In the genomic region with DNA sequence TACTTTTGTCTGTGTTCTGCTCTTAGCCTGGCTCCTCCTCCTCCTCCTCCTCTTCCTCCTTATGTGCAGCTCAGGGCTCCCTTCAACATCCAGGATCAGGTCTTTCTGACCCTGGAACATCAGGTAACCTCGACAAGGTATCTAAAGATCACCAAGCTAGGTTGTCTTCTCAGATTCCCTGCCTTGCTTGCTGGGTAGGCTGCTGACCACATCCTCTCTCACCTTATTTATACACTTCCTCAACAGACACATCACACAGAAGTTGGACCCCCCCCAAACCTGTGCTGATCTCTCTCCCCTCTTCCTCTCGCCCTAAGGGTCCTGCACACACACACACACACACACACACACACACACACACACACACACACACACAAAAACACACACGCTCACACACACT, we compare ENCODE assay signal across 15 mouse cellular contexts. TPM values are rescaled to one million over a fixed set of nuclear protein-coding genes. Genes with fewer than 3 reads are reported as not detected.
DNase-seq lines count a peak whose midpoint lies in the region; ATAC-seq and TF ChIP-seq lines count a peak whose summit lies in the region.
"Had no signal": no experiment of that assay in that cellular context is flagged by ENCODE, and none has a peak within 500 bp of the region (broad histone marks: within the 10 kb centered on the region; RNA-seq: fewer than 3 reads in every experiment).

A gene (plus strand): TSS at position 344 of the 400 bp plus-strand sequence.

- no peak for DNase-seq in MEL (ENCODE audit: low read depth, low spot score)
- DNase-seq in liver, embryonic 13.5 days = no peak
- no peak for DNase-seq in heart, adult 18-20 months
- DNase-seq in embryonic facial prominence, embryonic 10.5 days (ENCODE audit: low spot score) = no peak
- no peak for DNase-seq in layer of hippocampus, postnatal 10 days (ENCODE audit: low spot score in 2 of 2)
- DNase-seq: lung, postnatal 4 days; retina, postnatal 1 day had no signal

- peaks cover 16% of the 10 kb centered on the region for H3K4me1 ChIP-seq in intestine, embryonic 16.5 days (ENCODE audit: control insufficient read depth, insufficient read depth, low read length)
- 0 out of 2 replicates have a peak, but pooled peaks cover 4% of the 10 kb centered on the region for H3K4me1 ChIP-seq in intestine, postnatal 0 days (replicated peaks; ENCODE audit: control insufficient read depth, insufficient read depth, low read length)
- H3K4me1 ChIP-seq in MEL (ENCODE audit: control insufficient read depth in 1 of 2, insufficient read depth in 2 of 2, low read length in 2 of 2) = peaks cover 15 to 30% of the 10 kb centered on the region in 2 experiments
- H3K4me1 ChIP-seq in liver, embryonic 13.5 days (replicated peaks) = peaks cover 66% of the 10 kb centered on the region
- peaks cover 12% of the 10 kb centered on the region for H3K4me1 ChIP-seq in small intestine, adult 2 months (ENCODE audit: control insufficient read depth, insufficient read depth, insufficient read length, low read length)
- H3K4me1 ChIP-seq in embryonic facial prominence, embryonic 10.5 days = peaks cover 22% of the 10 kb centered on the region

- H3K79me2 ChIP-seq in MEL (ENCODE audit: control insufficient read depth, insufficient read depth, low read length, poor library complexity) = peaks cover 2% of the 10 kb centered on the region; the same call in 1 of the 2 replicates

- no peak for TF ChIP-seq POLR2A in MEL (IDR thresholded peaks at IDR 0.05; ENCODE audit: control insufficient read depth in 1 of 2, insufficient read depth in 1 of 2, low read depth in 1 of 2, low read length in 2 of 2, poor library complexity in 1 of 2)
- no peak for TF ChIP-seq POLR2A in small intestine, adult 2 months (IDR thresholded peaks at IDR 0.05; ENCODE audit: low read depth, low read length)

- H3K4me3 ChIP-seq in intestine, embryonic 16.5 days (ENCODE audit: low read length) = no peak within 1 kb of the TSS
- H3K4me3 ChIP-seq in intestine, postnatal 0 days (ENCODE audit: low read depth, low read length) = no peak within 1 kb of the TSS
- H3K4me3 ChIP-seq in MEL (ENCODE audit: control insufficient read depth in 1 of 2, insufficient read depth in 1 of 2, low read depth in 2 of 2, low read length in 2 of 2) = no peak within 1 kb of the TSS
- no peak within 1 kb of the TSS for H3K4me3 ChIP-seq in liver, embryonic 13.5 days (replicated peaks)
- H3K4me3 ChIP-seq in small intestine, adult 2 months (ENCODE audit: low read depth, low read length) = peak within 1 kb of the TSS; percentile 57
- no peak within 1 kb of the TSS for H3K4me3 ChIP-seq in embryonic facial prominence, embryonic 10.5 days
- H3K4me3 ChIP-seq: erythroblast, embryonic 14.5 days; heart, embryonic 13.5 days; limb, embryonic 12.5 days; myocyte had no signal

- no peaks in the 10 kb centered on the region for H3K36me3 ChIP-seq in intestine, embryonic 16.5 days (ENCODE audit: control insufficient read depth, insufficient read depth, low read length)
- no peaks in the 10 kb centered on the region for H3K36me3 ChIP-seq in intestine, postnatal 0 days (ENCODE audit: control insufficient read depth, insufficient read depth)
- peaks cover 0 to 19% of the 10 kb centered on the region in 2 experiments; a peak in 2 of 4 replicates for H3K36me3 ChIP-seq in MEL (ENCODE audit: control insufficient read depth in 1 of 2, insufficient read depth in 2 of 2, low read length in 2 of 2)
- H3K36me3 ChIP-seq in liver, embryonic 13.5 days = no peaks in the 10 kb centered on the region
- H3K36me3 ChIP-seq in small intestine, adult 2 months (ENCODE audit: control insufficient read depth, insufficient read depth, low read length) = no peaks in the 10 kb centered on the region
- H3K36me3 ChIP-seq in embryonic facial prominence, embryonic 10.5 days (replicated peaks) = no peaks in the 10 kb centered on the region
- H3K36me3 ChIP-seq: heart, embryonic 13.5 days; limb, embryonic 12.5 days had no signal

- ATAC-seq in intestine, embryonic 16.5 days = no peak
- ATAC-seq in intestine, postnatal 0 days = no peak
- ATAC-seq in liver, embryonic 13.5 days (ENCODE audit: low read depth) = no peak
- ATAC-seq: hindbrain, postnatal 0 days had no signal

- H3K4me2 ChIP-seq in intestine, embryonic 16.5 days (ENCODE audit: low read depth, low read length) = no peak within 1 kb of the TSS
- H3K4me2 ChIP-seq in intestine, postnatal 0 days (replicated peaks; ENCODE audit: low read depth) = no peak within 1 kb of the TSS
- no peak within 1 kb of the TSS for H3K4me2 ChIP-seq in liver, embryonic 13.5 days
- H3K4me2 ChIP-seq: limb, embryonic 12.5 days had no signal

- no peak for TF ChIP-seq EP300 in MEL (IDR thresholded peaks at IDR 0.05; ENCODE audit: low read depth in 1 of 2, low read length in 2 of 2)

- H3K27ac ChIP-seq in intestine, embryonic 16.5 days (ENCODE audit: low read length) = 0 out of 2 replicates have a peak within 1 kb of the TSS, but pooled peaks have one; percentile 8
- no peak within 1 kb of the TSS for H3K27ac ChIP-seq in intestine, postnatal 0 days (ENCODE audit: low read depth, low read length)
- no peak within 1 kb of the TSS; the same call in 1 of the 2 replicates for H3K27ac ChIP-seq in MEL (ENCODE audit: control insufficient read depth, low read depth, low read length)
- peak within 1 kb of the TSS; percentile 69 for H3K27ac ChIP-seq in liver, embryonic 13.5 days
- H3K27ac ChIP-seq in small intestine, adult 2 months (ENCODE audit: insufficient read depth, low read depth, low read length) = peak within 1 kb of the TSS; percentile 69
- no peak within 1 kb of the TSS for H3K27ac ChIP-seq in embryonic facial prominence, embryonic 10.5 days (replicated peaks)
- H3K27ac ChIP-seq: heart, embryonic 13.5 days; hindbrain, postnatal 0 days; limb, embryonic 12.5 days had no signal

- H3K9me3 ChIP-seq in intestine, embryonic 16.5 days (ENCODE audit: control insufficient read depth, low read length) = no peaks in the 10 kb centered on the region
- no peaks in the 10 kb centered on the region for H3K9me3 ChIP-seq in intestine, postnatal 0 days (ENCODE audit: control insufficient read depth)
- H3K9me3 ChIP-seq in MEL (replicated peaks; ENCODE audit: insufficient read depth, low read length) = no peaks in the 10 kb centered on the region
- H3K9me3 ChIP-seq in liver, embryonic 13.5 days (replicated peaks) = no peaks in the 10 kb centered on the region
- H3K9me3 ChIP-seq in embryonic facial prominence, embryonic 10.5 days = no peaks in the 10 kb centered on the region
- H3K9me3 ChIP-seq: heart, embryonic 13.5 days; limb, embryonic 12.5 days had no signal

- H3K27me3 ChIP-seq in intestine, embryonic 16.5 days (replicated peaks; ENCODE audit: control insufficient read depth, insufficient read depth, low read length) = 0 out of 2 replicates have a peak, but pooled peaks cover 5% of the 10 kb centered on the region
- H3K27me3 ChIP-seq in intestine, postnatal 0 days (replicated peaks; ENCODE audit: control insufficient read depth, insufficient read depth, low read length) = no peaks in the 10 kb centered on the region
- H3K27me3 ChIP-seq in MEL (ENCODE audit: control insufficient read depth in 1 of 2, insufficient read depth in 2 of 2, low read length in 2 of 2) = no peaks in the 10 kb centered on the region
- H3K27me3 ChIP-seq in liver, embryonic 13.5 days = peaks cover 19% of the 10 kb centered on the region
- peaks cover 9% of the 10 kb centered on the region; the same call in 1 of the 2 replicates for H3K27me3 ChIP-seq in small intestine, adult 2 months (ENCODE audit: control insufficient read depth, insufficient read depth, low read length)
- H3K27me3 ChIP-seq in embryonic facial prominence, embryonic 10.5 days (replicated peaks; ENCODE audit: low read depth, poor library complexity, severe bottlenecking) = peaks cover 56% of the 10 kb centered on the region

- 0 out of 2 replicates have a peak within 1 kb of the TSS, but pooled peaks have one; percentile 2 for H3K9ac ChIP-seq in intestine, embryonic 16.5 days (ENCODE audit: low read depth, low read length)
- H3K9ac ChIP-seq in intestine, postnatal 0 days (ENCODE audit: low read depth, low read length) = no peak within 1 kb of the TSS
- H3K9ac ChIP-seq in MEL (ENCODE audit: control insufficient read depth, low read depth, low read length, poor library complexity, severe bottlenecking) = peak within 1 kb of the TSS; percentile 71
- no peak within 1 kb of the TSS for H3K9ac ChIP-seq in liver, embryonic 13.5 days
- H3K9ac ChIP-seq: heart, embryonic 13.5 days; limb, embryonic 12.5 days had no signal

- 71% methylated on average over 3 of the region's 3 CpGs for WGBS in intestine, embryonic 16.5 days
- WGBS in intestine, postnatal 0 days = 74% methylated on average over 3 of the region's 3 CpGs
- WGBS in liver, embryonic 13.5 days (ENCODE audit: insufficient replicate concordance) = 60% methylated on average over 3 of the region's 3 CpGs
- 76% methylated on average over 3 of the region's 3 CpGs for WGBS in small intestine, adult 2 months
- 77% methylated on average over 3 of the region's 3 CpGs for WGBS in embryonic facial prominence, embryonic 10.5 days

- TF ChIP-seq RAD21 in MEL (IDR thresholded peaks at IDR 0.05; ENCODE audit: low read depth, low read length) = no peak

- no peak for TF ChIP-seq CTCF in intestine, postnatal 0 days (IDR thresholded peaks at IDR 0.05; ENCODE audit: low read depth)
- no peak for TF ChIP-seq CTCF in MEL (IDR thresholded peaks at IDR 0.05 in 2 of 3, conservative IDR thresholded peaks at IDR 0.05 in 1 of 3; ENCODE audit: control insufficient read depth in 1 of 3, insufficient read depth in 1 of 3, low read depth in 2 of 3, low read length in 3 of 3, poor library complexity in 1 of 3, severe bottlenecking in 1 of 3)
- no peak for TF ChIP-seq CTCF in small intestine, adult 2 months (IDR thresholded peaks at IDR 0.05; ENCODE audit: extremely low read depth, insufficient read length, insufficient replicate concordance, low read depth, low read length)

TF ChIP-seq in MEL, 35 proteins besides CTCF, POLR2A, EP300 and RAD21 (continues in another document):
- no peak for TF ChIP-seq HCFC1 (IDR thresholded peaks at IDR 0.05; ENCODE audit: low read depth, low read length)
- TF ChIP-seq GABPA (IDR thresholded peaks at IDR 0.05; ENCODE audit: low read depth, low read length) = no peak
- no peak for TF ChIP-seq NRF1 (IDR thresholded peaks at IDR 0.05; ENCODE audit: insufficient read depth, low read depth, low read length, poor library complexity, severe bottlenecking)

RNA-seq across cellular contexts. Expression of the gene that starts here (rescaled TPM):
- 7.9 and 9.0 TPM in 2 replicates for polyA plus RNA-seq in intestine, embryonic 16.5 days (2015; fragmentation: Nextera tagmentation; extraction: Ambion mirVana)
- polyA plus RNA-seq in intestine, postnatal 0 days (2015; fragmentation: Nextera tagmentation; extraction: Ambion mirVana) = 9.5 and 12.0 TPM in 2 replicates
- total RNA-seq in MEL (2012; rRNA removed) = 24.4 and 27.7 TPM in 2 replicates
- polyA plus RNA-seq in MEL (2012; ENCODE audit: insufficient read depth in 1 of 2, insufficient read length in 2 of 2, low read depth in 1 of 2, low replicate concordance in 2 of 2, missing spikeins in 1 of 2) = 10 to 100 TPM in 1 of 2 experiments, not detected in 1; 41.1 TPM
- 14.0 and 15.1 TPM in 2 replicates for polyA plus RNA-seq in liver, embryonic 13.5 days (2015; fragmentation: Nextera tagmentation; extraction: Ambion mirVana)
- polyA plus RNA-seq in small intestine, adult 2 months (2012; rRNA removed) = 7.1 and 11.2 TPM in 2 replicates
- total RNA-seq in heart, adult 18-20 months (2021) = 1 to 10 TPM; 4.0 to 5.4 TPM
- 2.0 and 2.1 TPM in 2 replicates for polyA plus RNA-seq in embryonic facial prominence, embryonic 10.5 days (2016; fragmentation: Nextera tagmentation; extraction: Ambion mirVana)
- 1 to 10 TPM; 1.1 to 1.2 TPM for total RNA-seq in layer of hippocampus, postnatal 10 days (2021)

Comparison
In these comparisons a context has a peak if more than half of its experiments do, and no peak if none do; other contexts are left out.
1. H3K27ac ChIP-seq: peak in intestine, embryonic 16.5 days (single experiment), liver, embryonic 13.5 days (single experiment) and small intestine, adult 2 months (single experiment); none in intestine, postnatal 0 days (single experiment), MEL (single experiment) and embryonic facial prominence, embryonic 10.5 days (single experiment).
2. H3K9ac ChIP-seq: peak in intestine, embryonic 16.5 days (single experiment) and MEL (single experiment); none in intestine, postnatal 0 days (single experiment) and liver, embryonic 13.5 days (single experiment).